Mouse (Mus musculus) lung, postnatal 0 days (tissue): ENCODE measurements around the gene Tmem43.

Experiments used
- CTCF ChIP-seq: IDR thresholded peaks from 2 replicates; pipeline ENCODE4 v1.5.1; 2016; ENCODE audit warnings: antibody characterized with exemption, mild to moderate bottlenecking
- EP300 ChIP-seq: IDR thresholded peaks from 2 replicates; pipeline ENCODE4 v1.6.1; 2016; ENCODE audit warnings: antibody characterized with exemption, mild to moderate bottlenecking, control low read depth

DNA sequence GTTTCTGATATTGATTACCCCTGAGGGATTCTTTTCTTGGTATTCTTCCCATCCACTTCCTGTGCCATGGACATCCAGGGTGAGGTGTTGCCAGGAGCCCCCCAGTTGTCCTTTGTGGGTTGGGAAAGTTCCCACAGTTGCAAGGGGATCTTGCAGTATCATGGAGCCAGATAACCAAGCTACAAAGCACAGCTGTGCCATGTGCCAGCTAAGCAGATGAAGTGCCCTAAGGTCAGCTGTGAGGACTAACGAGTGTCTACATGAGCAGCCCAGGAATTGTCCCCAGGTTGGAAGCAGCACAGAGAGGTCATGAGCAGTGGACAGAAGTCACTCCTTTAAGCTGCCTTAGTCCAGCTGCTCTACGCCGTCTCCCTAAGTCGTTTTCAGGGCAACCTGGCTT lies 52.0 kb downstream of the Tmem43 start:
- TF ChIP-seq CTCF: no peak
- TF ChIP-seq EP300: no peak
